Mouse (Mus musculus) hindbrain, embryonic 16.5 days (tissue): ENCODE results near the gene Exosc1. TPM values are rescaled to one million over a fixed set of nuclear protein-coding genes. Genes with fewer than 3 reads are reported as not detected.

Source experiments
- ATAC-seq: fragments of 200-750 bp; cut with Nextera tagmentation; 2 replicates; pipeline ENCODE4 v1.8.0; 2017; ENCODE audit warnings: moderate TSS enrichment, moderate library complexity
- H3K27ac ChIP-seq: fragments of 300-500 bp; sonication (generic); 2 replicates; pipeline ENCODE4 v1.5.1; 2014; ENCODE audit warnings: low read depth, mild to moderate bottlenecking, control low read depth, low read length, moderate library complexity
- H3K27me3 ChIP-seq: fragments of 300-500 bp; sonication (generic); replicated peaks from 2 replicates; pipeline ENCODE4 v1.6.1; 2014; ENCODE audit warnings: low read length; ENCODE audit not compliant: control insufficient read depth, insufficient read depth
- H3K36me3 ChIP-seq: fragments of 300-500 bp; sonication (generic); 2 replicates; pipeline ENCODE4 v1.6.1; 2014; ENCODE audit warnings: mild to moderate bottlenecking, low read length, moderate library complexity, mixed read lengths; ENCODE audit not compliant: control insufficient read depth, insufficient read depth
- H3K4me1 ChIP-seq: fragments of 300-500 bp; sonication (generic); 2 replicates; pipeline ENCODE4 v1.6.1; 2014; ENCODE audit warnings: low read depth, low read length; ENCODE audit not compliant: control insufficient read depth, insufficient read depth
- H3K4me2 ChIP-seq: fragments of 300-500 bp; sonication (generic); 2 replicates; pipeline ENCODE4 v1.6.1; 2014; ENCODE audit warnings: mild to moderate bottlenecking, low read length, control low read depth, moderate library complexity
- H3K4me3 ChIP-seq: fragments of 300-500 bp; sonication (generic); 2 replicates; pipeline ENCODE4 v1.5.1; 2014; ENCODE audit warnings: mild to moderate bottlenecking, low read length, control low read depth, moderate library complexity
- H3K9ac ChIP-seq: fragments of 300-500 bp; sonication (generic); 2 replicates; pipeline ENCODE4 v1.6.1; 2014; ENCODE audit warnings: low read depth, mild to moderate bottlenecking, control low read depth, low read length, moderate library complexity
- H3K9me3 ChIP-seq: fragments of 300-500 bp; sonication (generic); 2 replicates; pipeline ENCODE4 v1.6.1; 2014; ENCODE audit warnings: mild to moderate bottlenecking, low read length, moderate library complexity; ENCODE audit not compliant: control insufficient read depth
- WGBS: fragments of 180-500 bp; shearing (Covaris S2); extraction: QIAGEN DNeasy Blood & Tissue Kit; methylation state at CpG from one replicate; pipeline ENCODE4 v1.1.7; 2014; 5-methylcytosine and 5-hydroxymethylcytosine counted together
- polyA plus RNA-seq: library from polyadenylated mRNA; unstranded; fragments of >200 nt; fragmentation: Nextera tagmentation; extraction: Ambion mirVana; gene quantifications from 2 replicates; pipeline ENCODE4 v1.2.1, GENCODE M21; 2015

The Exosc1 gene
- 52.4 and 55.9 TPM in 2 replicates for polyA plus RNA-seq

GRCm38 (mm10) chr19:41933179-41934086, at the start of gene Exosc1, which contains the start of gene Zdhhc16:
Gene Exosc1 (minus strand): TSS chr19:41933423.
Gene Zdhhc16 (plus strand): TSS chr19:41933480.
- peak within 1 kb of the TSS; percentile 80 for H3K4me2 ChIP-seq
- peak within 1 kb of the TSS; percentile 81 for H3K9ac ChIP-seq
- H3K27me3 ChIP-seq, result no peaks in the 10 kb centered on the region
- H3K4me3 ChIP-seq, result peak within 1 kb of the TSS; percentile 72
- WGBS, result under 1% methylated on average over 47 of the region's 47 CpGs
- H3K36me3 ChIP-seq, result peaks cover 14% of the 10 kb centered on the region
- H3K27ac ChIP-seq, result peak within 1 kb of the TSS; percentile 63
- H3K4me1 ChIP-seq, result peaks cover 18% of the 10 kb centered on the region
- ATAC-seq, result peak; percentile 100
- H3K9me3 ChIP-seq, result no peaks in the 10 kb centered on the region

DNA sequence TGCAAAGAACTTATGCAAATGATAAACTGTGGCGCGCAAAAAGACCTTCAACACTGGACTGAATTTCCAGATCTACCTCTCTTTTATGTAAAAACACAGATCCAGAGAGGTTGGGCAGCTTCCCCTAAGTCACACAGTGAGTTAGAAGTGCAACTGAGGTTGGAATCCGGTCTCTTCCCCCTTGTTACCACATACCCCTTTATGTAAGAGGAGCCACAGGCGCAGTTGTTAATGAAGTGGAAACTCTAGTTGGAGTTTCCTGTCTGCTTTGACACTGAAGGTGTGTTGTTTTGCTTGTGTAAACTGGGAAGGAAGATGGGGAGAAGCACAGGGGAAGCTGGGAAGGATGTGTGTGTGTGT, 49.5 kb upstream of the Exosc1 start:
- no peaks in the 10 kb centered on the region; the same call in 1 of the 2 replicates for H3K27me3 ChIP-seq
- H3K4me3 ChIP-seq, result peak overlapping the region; percentile 95
- peak overlapping the region; percentile 85; the same call in 1 of the 2 replicates for H3K9ac ChIP-seq
- H3K4me2 ChIP-seq, result peak overlapping the region; percentile 99
- no peak for ATAC-seq
- no peaks in the 10 kb centered on the region for H3K36me3 ChIP-seq
- H3K9me3 ChIP-seq, result no peaks in the 10 kb centered on the region
- peaks cover 13% of the 10 kb centered on the region for H3K4me1 ChIP-seq
- H3K27ac ChIP-seq, result no peak overlapping the region
- WGBS, result 1% methylated on average over 4 of the region's 4 CpGs

DNA sequence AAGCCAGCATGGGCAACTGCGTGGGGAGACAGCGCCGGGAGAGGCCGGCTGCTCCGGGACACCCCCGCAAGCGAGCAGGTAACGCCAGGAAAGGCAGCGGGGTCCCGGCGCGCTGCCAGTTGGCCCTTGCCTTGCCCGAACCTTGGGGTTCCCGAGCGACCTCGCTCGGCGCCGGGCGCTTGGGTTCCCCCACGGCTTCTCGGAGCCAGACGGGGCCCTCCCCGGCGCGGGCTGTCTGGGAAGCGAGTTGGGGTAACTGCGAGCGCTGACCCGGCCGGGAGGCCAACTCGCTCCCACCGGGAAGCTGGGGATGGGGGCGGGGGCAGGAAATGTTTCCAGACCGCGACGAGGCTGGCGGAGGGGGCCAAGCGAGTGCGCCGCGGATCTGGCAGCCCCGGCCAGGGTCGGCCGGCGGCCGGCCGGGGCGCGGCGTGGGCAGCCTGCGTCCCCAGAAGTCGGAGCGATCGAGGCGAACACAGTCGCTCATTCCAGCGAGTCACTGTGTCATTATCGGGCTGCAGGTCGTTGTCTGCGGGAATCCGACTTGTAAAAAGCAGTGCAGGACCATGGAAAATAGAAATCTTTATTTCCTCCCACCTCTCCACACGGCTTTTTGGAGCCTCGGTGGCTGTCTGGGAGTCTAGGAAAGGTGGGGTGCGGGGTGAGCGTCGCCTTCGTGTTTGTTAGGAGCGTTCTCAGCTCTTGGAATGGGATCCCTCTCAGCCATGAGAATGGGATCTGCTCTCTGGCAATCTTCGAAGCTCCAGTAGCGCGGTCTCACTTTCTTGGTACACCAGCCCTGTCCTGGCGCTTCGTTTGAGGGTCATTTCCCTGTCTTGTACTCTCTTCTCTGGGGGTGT, 48.9 kb upstream of the Exosc1 start:
- Histone ChIP-seq H3K27ac (peak overlapping the region; percentile 89), H3K9ac (peak overlapping the region; percentile 85), H3K36me3 (no peaks in the 10 kb centered on the region), H3K4me2 (peak overlapping the region; percentile 99), H3K4me1 (peaks cover 13% of the 10 kb centered on the region), H3K27me3 (no peaks in the 10 kb centered on the region; the same call in 1 of the 2 replicates), H3K4me3 (peak overlapping the region; percentile 95), H3K9me3 (no peaks in the 10 kb centered on the region)
- WGBS, result under 1% methylated on average over 68 of the region's 74 CpGs
- ATAC-seq, result no peak

DNA sequence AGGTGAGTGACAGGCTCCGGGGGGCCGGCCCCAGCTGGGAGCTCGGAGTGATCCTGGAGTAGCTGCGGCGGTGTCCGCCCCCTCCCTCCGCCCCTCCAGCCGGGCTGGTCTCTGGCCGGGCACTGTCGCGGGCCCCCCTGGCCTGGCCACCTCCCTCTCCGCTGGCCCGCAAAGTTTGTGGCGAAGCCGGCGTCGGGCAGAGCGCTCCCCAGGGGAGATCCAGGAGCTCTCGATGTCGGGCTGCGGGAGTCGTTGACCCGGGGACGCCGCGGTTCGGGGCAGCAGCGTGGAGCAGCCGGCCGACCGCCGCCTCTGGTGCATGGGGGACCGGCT, 48.3 kb upstream of the Exosc1 start, which contains the start of gene Ubtd1:
Gene Ubtd1, plus strand, starts transcription at position 169 of the 333 bp plus-strand sequence.
- ATAC-seq, result no peak; the same call in 1 of the 2 replicates
- peak within 1 kb of the TSS; percentile 95 for H3K4me3 ChIP-seq
- 2% methylated on average over 15 of the region's 33 CpGs for WGBS
- H3K36me3 ChIP-seq, result no peaks in the 10 kb centered on the region
- peak within 1 kb of the TSS; percentile 89 for H3K27ac ChIP-seq
- H3K4me1 ChIP-seq, result peaks cover 13% of the 10 kb centered on the region
- peak within 1 kb of the TSS; percentile 99 for H3K4me2 ChIP-seq
- no peaks in the 10 kb centered on the region for H3K9me3 ChIP-seq
- peak within 1 kb of the TSS; percentile 85 for H3K9ac ChIP-seq
- H3K27me3 ChIP-seq, result no peaks in the 10 kb centered on the region; the same call in 1 of the 2 replicates

GRCm38 (mm10) chr19:41980819-41981594, 47.8 kb upstream of the Exosc1 start, which contains the start of gene Mms19:
Gene Mms19 (minus strand): TSS chr19:41981157.
- under 1% methylated on average over 66 of the region's 68 CpGs for WGBS
- Histone ChIP-seq H3K4me3 (peak within 1 kb of the TSS; percentile 95), H3K4me2 (peak within 1 kb of the TSS; percentile 99), H3K27me3 (no peaks in the 10 kb centered on the region; the same call in 1 of the 2 replicates), H3K9me3 (no peaks in the 10 kb centered on the region), H3K36me3 (no peaks in the 10 kb centered on the region), H3K9ac (peak within 1 kb of the TSS; percentile 85), H3K4me1 (peaks cover 13% of the 10 kb centered on the region), H3K27ac (peak within 1 kb of the TSS; percentile 89)
- ATAC-seq, result peak; percentile 95

DNA sequence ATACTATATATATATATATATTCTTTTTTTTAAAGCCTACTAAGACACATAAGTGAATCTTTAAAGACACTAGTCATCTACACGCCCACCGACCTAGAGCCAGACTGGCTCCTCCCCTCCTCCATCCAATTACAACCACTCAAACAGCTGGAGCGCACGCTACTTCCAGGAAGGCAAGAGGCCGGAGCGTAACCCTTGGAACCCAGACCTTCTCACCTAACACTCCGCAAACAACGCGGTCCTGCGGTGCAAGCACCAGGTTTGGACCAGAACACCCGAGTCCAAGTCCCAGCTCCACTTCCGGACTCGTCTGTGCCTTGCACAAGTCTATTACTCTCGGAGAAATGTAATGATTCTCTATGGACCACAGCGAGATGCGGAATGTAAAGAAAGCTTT, 47.2 kb upstream of the Exosc1 start:
- Histone ChIP-seq H3K36me3 (no peaks in the 10 kb centered on the region), H3K27ac (peak overlapping the region; percentile 89), H3K4me3 (peak overlapping the region; percentile 95), H3K4me2 (peak overlapping the region; percentile 61), H3K4me1 (peaks cover 13% of the 10 kb centered on the region), H3K9ac (peak overlapping the region; percentile 85), H3K27me3 (no peaks in the 10 kb centered on the region; the same call in 1 of the 2 replicates), H3K9me3 (no peaks in the 10 kb centered on the region)
- under 1% methylated on average over 16 of the region's 16 CpGs for WGBS
- ATAC-seq, result peak; percentile 0; the same call in 1 of the 2 replicates

DNA sequence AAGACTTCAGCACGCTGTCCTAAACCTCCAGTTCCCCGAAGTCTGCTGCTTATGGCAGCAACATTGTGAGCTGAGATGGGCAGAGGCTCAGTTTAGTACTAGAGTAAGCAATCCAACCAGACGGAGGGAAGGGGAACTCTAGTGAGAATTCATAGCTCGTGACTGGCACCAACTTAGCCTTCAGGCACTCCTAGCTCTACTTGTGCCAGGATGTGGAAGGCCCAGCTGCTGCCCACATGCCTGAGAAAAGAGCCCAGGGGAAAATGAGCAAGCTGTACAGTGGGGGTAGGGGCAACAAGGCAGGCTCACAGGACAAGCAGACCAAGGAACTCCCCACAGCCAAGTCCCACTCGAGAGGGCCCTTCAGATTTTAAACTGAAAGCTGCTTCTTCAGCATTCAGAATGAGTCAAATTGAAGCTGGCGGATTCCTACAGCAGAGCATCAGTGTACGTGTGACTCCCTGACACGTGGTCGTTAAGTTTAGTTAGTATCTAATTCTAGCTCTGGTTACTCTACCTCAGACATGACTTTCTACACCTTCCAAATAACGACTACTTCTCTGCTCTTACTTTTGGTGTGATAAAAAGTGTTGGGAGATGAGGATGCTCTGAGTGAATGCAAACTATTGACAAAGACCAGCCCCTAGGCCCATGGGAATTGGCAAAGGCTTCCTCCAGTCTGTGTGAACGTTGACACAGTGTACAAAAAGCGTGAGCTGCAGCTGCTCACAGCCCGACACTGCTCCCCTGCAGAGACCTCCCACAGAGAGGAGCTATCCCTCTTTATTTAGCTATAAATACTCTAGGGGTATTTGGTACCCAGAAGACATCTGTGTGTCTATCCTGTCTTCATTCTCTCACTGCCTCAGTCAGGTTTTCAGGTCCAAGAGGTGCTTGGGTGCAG, 40.9 kb upstream of the Exosc1 start:
- ATAC-seq, result peak; percentile 60

More for the DNA sequence above, 40.9 kb upstream of the Exosc1 start:
- Histone ChIP-seq H3K27ac (peak overlapping the region; percentile 48), H3K4me2 (no peak overlapping the region), H3K27me3 (no peaks in the 10 kb centered on the region), H3K9me3 (no peaks in the 10 kb centered on the region), H3K4me1 (no peaks in the 10 kb centered on the region; the same call in 1 of the 2 replicates), H3K36me3 (no peaks in the 10 kb centered on the region), H3K4me3 (no peak overlapping the region), H3K9ac (peak overlapping the region; percentile 22; the same call in 1 of the 2 replicates)
- 47% methylated on average over 13 of the region's 13 CpGs for WGBS
